Comparison of ENCODE assay signal across 9 mouse cellular contexts in genomic region chr10:23786040-23786439, GRCm38 (mm10). TPM values are rescaled to one million over a fixed set of nuclear protein-coding genes. Genes with fewer than 3 reads are reported as not detected.
DNase-seq lines count a peak whose midpoint lies in the region; ATAC-seq and TF ChIP-seq lines count a peak whose summit lies in the region.
"Had no signal": no experiment of that assay in that cellular context is flagged by ENCODE, and none has a peak within 500 bp of the region (broad histone marks: within the 10 kb centered on the region; RNA-seq: fewer than 3 reads in every experiment).

No protein-coding gene starts in this region.

- peaks cover 37% of the 10 kb centered on the region for H3K36me3 ChIP-seq in heart, embryonic 12.5 days
- H3K36me3 ChIP-seq in ES-E14 (ENCODE audit: control insufficient read depth, insufficient read depth, low read length, poor library complexity, severe bottlenecking): peaks cover 29% of the 10 kb centered on the region
- H3K36me3 ChIP-seq in hindbrain, embryonic 10.5 days: peaks cover 50% of the 10 kb centered on the region
- peaks cover 5% of the 10 kb centered on the region; the same call in 1 of the 2 replicates for H3K36me3 ChIP-seq in midbrain, embryonic 11.5 days (ENCODE audit: control insufficient read depth, insufficient read depth, low read length)

- H3K27me3 ChIP-seq in heart, embryonic 12.5 days (replicated peaks): no peaks in the 10 kb centered on the region
- H3K27me3 ChIP-seq in hindbrain, embryonic 10.5 days (ENCODE audit: insufficient read depth, poor library complexity, severe bottlenecking): no peaks in the 10 kb centered on the region
- H3K27me3 ChIP-seq in midbrain, embryonic 11.5 days (ENCODE audit: control insufficient read depth, insufficient read depth, low read length): no peaks in the 10 kb centered on the region
- H3K27me3 ChIP-seq: Patski had no signal

- in situ Hi-C loops in ES-E14 (cut with MboI; ENCODE audit: low sequenced_read_pairs in 2 of 2, unreplicated experiment in 2 of 2): loop anchor here in 1 of 2 experiments (25.0 kb wide), 1 partner anchor 826 kb away; no protein-coding TSS in a partner anchor

- H3K9me3 ChIP-seq in heart, embryonic 12.5 days (replicated peaks): no peaks in the 10 kb centered on the region
- no peaks in the 10 kb centered on the region for H3K9me3 ChIP-seq in ES-E14 (ENCODE audit: control insufficient read depth, insufficient read depth, low read depth, low read length)
- no peaks in the 10 kb centered on the region for H3K9me3 ChIP-seq in hindbrain, embryonic 10.5 days
- no peaks in the 10 kb centered on the region for H3K9me3 ChIP-seq in midbrain, embryonic 11.5 days (ENCODE audit: control insufficient read depth, low read length)

- H3K4me2 ChIP-seq in heart, embryonic 12.5 days: peak overlapping the region; percentile 97
- peak overlapping the region; percentile 87 for H3K4me2 ChIP-seq in midbrain, embryonic 11.5 days

- peak overlapping the region; percentile 97 for H3K4me3 ChIP-seq in heart, embryonic 12.5 days
- H3K4me3 ChIP-seq in ES-E14 (ENCODE audit: insufficient read depth in 1 of 2, low read depth in 1 of 2, low read length in 2 of 2, poor library complexity in 1 of 2, severe bottlenecking in 1 of 2): peak overlapping the region; percentile 82 to 96
- H3K4me3 ChIP-seq in hindbrain, embryonic 10.5 days: peak overlapping the region; percentile 92
- peak overlapping the region; percentile 66 for H3K4me3 ChIP-seq in midbrain, embryonic 11.5 days (ENCODE audit: low read depth, low read length)

- 0% methylated on average over 4 of the region's 4 CpGs for WGBS in heart, embryonic 12.5 days
- WGBS in hindbrain, embryonic 10.5 days: under 1% methylated on average over 4 of the region's 4 CpGs
- WGBS in midbrain, embryonic 11.5 days: under 1% methylated on average over 4 of the region's 4 CpGs

- H3K4me1 ChIP-seq in heart, embryonic 12.5 days (replicated peaks): peaks cover 34% of the 10 kb centered on the region
- H3K4me1 ChIP-seq in ES-E14 (ENCODE audit: control insufficient read depth in 2 of 2, insufficient read depth in 2 of 2, low read length in 2 of 2, poor library complexity in 1 of 2): no peaks in the 10 kb centered on the region; a peak in 2 of 4 replicates
- peaks cover 25% of the 10 kb centered on the region for H3K4me1 ChIP-seq in hindbrain, embryonic 10.5 days (replicated peaks)
- peaks cover 12% of the 10 kb centered on the region for H3K4me1 ChIP-seq in midbrain, embryonic 11.5 days (ENCODE audit: control insufficient read depth, insufficient read depth, low read length)

- H3K27ac ChIP-seq in heart, embryonic 12.5 days (ENCODE audit: poor library complexity, severe bottlenecking): peak overlapping the region; percentile 86; the same call in 1 of the 2 replicates
- H3K27ac ChIP-seq in ES-E14 (ENCODE audit: insufficient read depth, low read depth, low read length, poor library complexity, severe bottlenecking): peak overlapping the region; percentile 93; the same call in 1 of the 2 replicates
- peak overlapping the region; percentile 93 for H3K27ac ChIP-seq in hindbrain, embryonic 10.5 days
- H3K27ac ChIP-seq in midbrain, embryonic 11.5 days (ENCODE audit: low read depth, low read length): no peak overlapping the region

- no peak for DNase-seq in heart, adult 9 months (ENCODE audit: low spot score in 2 of 2)
- no peak for DNase-seq in ES-E14 (ENCODE audit: low read depth, low spot score)
- no peak for DNase-seq in hindbrain, embryonic 10.5 days (ENCODE audit: low spot score)
- no peak for DNase-seq in midbrain, embryonic 11.5 days (ENCODE audit: low spot score, missing footprints)
- no peak for DNase-seq in urinary bladder, postnatal 14 days (ENCODE audit: low spot score)
- no peak for DNase-seq in left cerebral cortex, adult 18-20 months (ENCODE audit: low spot score in 2 of 2)
- DNase-seq in adrenal gland, adult 8-10 months: no peak

- H3K9ac ChIP-seq in heart, embryonic 12.5 days: peak overlapping the region; percentile 99
- H3K9ac ChIP-seq in ES-E14 (ENCODE audit: insufficient read depth, low read depth, low read length, poor library complexity, severe bottlenecking): peak overlapping the region; percentile 99
- peak overlapping the region; percentile 91 for H3K9ac ChIP-seq in midbrain, embryonic 11.5 days (ENCODE audit: low read length)

- no peak for ATAC-seq in heart, embryonic 12.5 days (ENCODE audit: insufficient number of reproducible peaks, low FRiP score)
- ATAC-seq in midbrain, embryonic 11.5 days (ENCODE audit: low FRiP score): no peak

TF ChIP-seq in ES-E14, 5 proteins besides CTCF, POLR2A, EP300 and RAD21:
- no peak for TF ChIP-seq MAFK (IDR thresholded peaks at IDR 0.05; ENCODE audit: insufficient read depth, low read depth, low read length)
- no peak for TF ChIP-seq ZC3H11A (IDR thresholded peaks at IDR 0.05; ENCODE audit: borderline replicate concordance, low read depth, low read length)
- TF ChIP-seq HCFC1 (IDR thresholded peaks at IDR 0.05; ENCODE audit: borderline replicate concordance, insufficient read depth, low read length): no peak
- TF ChIP-seq ZNF384 (IDR thresholded peaks at IDR 0.05; ENCODE audit: low read depth, low read length): no peak
- TF ChIP-seq CHD2 (IDR thresholded peaks at IDR 0.05; ENCODE audit: low read depth, low read length): no peak

RNA-seq across cellular contexts. Expression of gene Rps12, which starts 1.0 kb away (rescaled TPM):
- 97.0 and 101 TPM in 2 replicates for polyA plus RNA-seq in heart, embryonic 12.5 days (2016; fragmentation: Nextera tagmentation; extraction: Ambion mirVana)
- 3,853 and 4,411 TPM in 2 replicates for total RNA-seq in ES-E14 (2012; rRNA removed)
- 124 and 145 TPM in 2 replicates for polyA plus RNA-seq in hindbrain, embryonic 10.5 days (2016; fragmentation: Nextera tagmentation; extraction: Ambion mirVana)
- polyA plus RNA-seq in midbrain, embryonic 11.5 days (2014; fragmentation: Nextera tagmentation; extraction: Ambion mirVana): 118 and 132 TPM in 2 replicates
- 100 to 1,000 TPM; 216 to 218 TPM for total RNA-seq in left cerebral cortex, adult 18-20 months (2021)
- 100 to 1,000 TPM; 283 to 619 (median 405) TPM for total RNA-seq in adrenal gland, adult 8-10 months (2022)

RNA-seq across cellular contexts. Expression of gene Slc18b1, which starts 10.7 kb away (rescaled TPM):
- polyA plus RNA-seq in heart, embryonic 12.5 days (2016; fragmentation: Nextera tagmentation; extraction: Ambion mirVana): 6.6 and 9.5 TPM in 2 replicates
- total RNA-seq in ES-E14 (2012; rRNA removed): 4.1 and 5.9 TPM in 2 replicates
- 11.4 and 12.9 TPM in 2 replicates for polyA plus RNA-seq in hindbrain, embryonic 10.5 days (2016; fragmentation: Nextera tagmentation; extraction: Ambion mirVana)
- 14.5 and 16.6 TPM in 2 replicates for polyA plus RNA-seq in midbrain, embryonic 11.5 days (2014; fragmentation: Nextera tagmentation; extraction: Ambion mirVana)
- total RNA-seq in left cerebral cortex, adult 18-20 months (2021): 10 to 100 TPM; 27.6 to 28.8 TPM
- 10 to 100 TPM; 31.3 to 54.2 (median 44.7) TPM for total RNA-seq in adrenal gland, adult 8-10 months (2022)
